Mouse (Mus musculus) lung, adult 2 months (tissue): ENCODE results near the gene Dhx57. TPM values are rescaled to one million over a fixed set of nuclear protein-coding genes. Genes with fewer than 3 reads are reported as not detected.
"Not testable (repeated sequence)": the region's sequence is repeated elsewhere in the genome, so short reads cannot be mapped to it uniquely, and the experiment has no call there.

ENCODE experiments used
- DNase-seq: peaks from one replicate; pipeline ENCODE4 v3.0.0; 2022
- H3K4me1 ChIP-seq: fragments of 200-500 bp; 2 replicates; pipeline ENCODE4 v1.6.1; 2011; ENCODE audit warnings: low read length; ENCODE audit not compliant: control insufficient read depth, insufficient read depth
- H3K4me3 ChIP-seq: fragments of 200-500 bp; replicated peaks from 2 replicates; pipeline ENCODE3; 2011; ENCODE audit warnings: low read depth, mild to moderate bottlenecking, control low read depth, low read length; ENCODE audit errors: extremely low read depth
- CTCF ChIP-seq: fragments of 200-500 bp; IDR thresholded peaks from 2 replicates; pipeline ENCODE4 v1.5.1; 2011; ENCODE audit warnings: mild to moderate bottlenecking, low read length, control low read depth; ENCODE audit not compliant: insufficient read depth
- POLR2A ChIP-seq: fragments of 200-500 bp; IDR thresholded peaks from 2 replicates; pipeline ENCODE4 v1.6.1; 2011; ENCODE audit warnings: low read depth, mild to moderate bottlenecking, control low read depth, low read length, borderline replicate concordance; ENCODE audit errors: extremely low read depth
- WGBS: fragments of 180-500 bp; shearing (Covaris S2); methylation state at CpG from one replicate; pipeline ENCODE4 v1.1.7; 2018; 5-methylcytosine and 5-hydroxymethylcytosine counted together
- polyA plus RNA-seq: library from polyadenylated mRNA; depleted of rRNA; stranded (reverse); fragments of >200 nt; gene quantifications from 2 replicates; pipeline ENCODE4 v1.2.3, GENCODE M21; 2012

The Dhx57 gene
- polyA plus RNA-seq, 1 experiment = 10.2 TPM

- TF ChIP-seq CTCF (no peak), POLR2A (no peak)
- no peak for DNase-seq
- no peak within 1 kb of the TSS for H3K4me3 ChIP-seq
- no peaks in the 10 kb centered on the region for H3K4me1 ChIP-seq
- WGBS = 97% methylated on average over 1 of the region's 1 CpGs
Observed at GRCm38 (mm10) chr17:80307251-80307650, 17.0 kb upstream of the Dhx57 start, which contains the start of gene Arhgef33. TSS of gene Arhgef33 (plus strand) at chr17:80307407.

DNA sequence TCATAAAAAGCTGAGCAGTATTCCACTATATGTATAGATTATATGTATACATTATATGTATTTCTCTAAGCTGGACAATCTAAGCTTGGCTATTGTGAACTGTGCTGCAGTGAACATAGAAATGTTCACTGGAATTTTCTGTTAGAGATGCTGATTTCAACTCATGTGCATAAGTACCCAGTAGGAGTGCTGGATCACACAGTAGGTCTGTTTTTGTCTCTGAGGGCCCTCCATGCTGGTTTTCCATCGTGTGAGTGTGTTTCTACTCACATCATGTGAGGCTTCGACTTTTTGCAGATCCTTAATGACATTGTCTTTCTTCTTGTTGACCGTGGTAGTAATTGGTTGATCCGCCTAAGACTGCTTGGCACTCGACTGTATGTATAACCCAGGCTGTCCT lies 8.6 kb upstream of the Dhx57 start:
- WGBS = 85% methylated on average over 5 of the region's 5 CpGs
- TF ChIP-seq CTCF (no peak), POLR2A (no peak)

DNA sequence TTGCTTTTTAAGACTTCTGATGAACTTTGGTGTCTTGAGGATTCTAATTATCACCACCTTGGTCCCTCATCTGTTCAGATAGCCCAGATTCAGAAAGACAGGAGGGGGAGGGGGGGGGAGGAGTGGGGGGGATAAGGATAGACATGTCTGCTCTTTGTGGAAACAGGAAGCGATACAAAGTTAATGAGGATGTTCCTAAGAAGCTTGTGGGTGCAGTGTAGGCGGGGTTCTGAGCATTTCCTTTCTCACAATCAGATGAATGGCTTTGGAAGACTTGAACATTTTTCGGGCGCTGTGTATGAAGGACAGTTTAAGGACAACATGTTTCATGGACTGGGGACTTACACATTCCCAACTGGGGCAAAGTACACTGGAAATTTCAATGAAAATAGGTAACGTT lies 5.0 kb upstream of the Dhx57 start:
- Histone ChIP-seq H3K4me3 (no peak overlapping the region), H3K4me1 (no peaks in the 10 kb centered on the region)
- WGBS = 55% methylated on average over 5 of the region's 5 CpGs
- DNase-seq = no peak
- no peak for TF ChIP-seq POLR2A
- no peak for TF ChIP-seq CTCF

More for the DNA sequence above, 8.6 kb upstream of the Dhx57 start:
- Histone ChIP-seq H3K4me3 (no peak overlapping the region), H3K4me1 (no peaks in the 10 kb centered on the region)
- no peak for DNase-seq

GRCm38 (mm10) chr17:80291148-80291547 lies 872 bp upstream of the Dhx57 start:
- peak; percentile 15; the same call in 1 of the 2 replicates for TF ChIP-seq CTCF
- TF ChIP-seq POLR2A = no peak
- H3K4me3 ChIP-seq = no peak overlapping the region
- H3K4me1 ChIP-seq = peaks cover 7% of the 10 kb centered on the region; the same call in 1 of the 2 replicates
- no peak for DNase-seq
- 10% methylated on average over 2 of the region's 2 CpGs for WGBS

DNA sequence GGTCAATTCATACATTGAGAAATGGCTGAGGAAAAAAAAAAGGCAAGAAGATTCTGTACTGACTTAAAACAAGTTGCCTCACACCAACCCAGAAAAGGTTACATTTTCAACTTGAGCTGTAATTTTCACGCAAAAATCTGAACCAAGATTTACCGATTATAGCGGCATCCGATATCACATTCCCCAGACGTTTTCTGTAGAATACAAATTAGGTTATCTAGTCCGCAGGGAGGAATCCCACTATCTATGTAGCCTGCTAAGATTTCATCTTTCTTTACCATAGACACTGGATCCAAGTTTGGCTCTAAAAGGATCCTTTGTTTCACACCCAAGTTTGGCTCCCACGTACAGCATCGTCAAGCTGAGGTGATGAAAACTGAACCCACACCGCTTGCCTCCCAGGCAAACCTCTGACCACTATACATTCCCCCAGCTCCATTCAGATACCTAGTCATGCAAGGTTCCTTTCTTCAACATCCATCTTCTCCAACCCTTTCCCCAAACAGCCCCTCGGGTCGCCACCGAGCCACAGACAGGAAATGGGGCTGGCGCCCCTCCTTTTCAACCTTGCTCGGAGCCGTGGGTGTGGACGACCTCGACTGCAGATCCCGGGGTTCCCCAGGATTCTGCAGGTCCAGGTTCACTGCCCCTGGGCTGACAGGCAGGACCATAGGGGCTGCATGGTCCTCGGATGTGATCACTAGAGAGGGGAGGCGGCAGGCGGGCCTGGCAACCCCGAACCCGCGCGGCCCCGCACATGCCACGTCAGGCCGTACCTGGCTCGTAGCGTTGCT lies 799 bp downstream of the Dhx57 start:
- DNase-seq = no peak
- peaks cover 7% of the 10 kb centered on the region; the same call in 1 of the 2 replicates for H3K4me1 ChIP-seq
- under 1% methylated on average over 30 of the region's 30 CpGs for WGBS
- TF ChIP-seq CTCF = no peak
- no peak for TF ChIP-seq POLR2A
- peak overlapping the region; percentile 97 for H3K4me3 ChIP-seq

- no peak for DNase-seq
- WGBS = 69% methylated on average over 6 of the region's 6 CpGs
- Histone ChIP-seq H3K4me1 (peaks cover 7% of the 10 kb centered on the region; the same call in 1 of the 2 replicates), H3K4me3 (no peak overlapping the region)
- TF ChIP-seq POLR2A (no peak), CTCF (no peak)
Observed at GRCm38 (mm10) chr17:80288012-80288411, 2.3 kb downstream of the Dhx57 start.

- H3K4me3 ChIP-seq = no peak overlapping the region
- no peak for DNase-seq
- WGBS = 57% methylated on average over 4 of the region's 4 CpGs
- no peak for TF ChIP-seq CTCF
- TF ChIP-seq POLR2A = no peak
- peaks cover 7% of the 10 kb centered on the region; the same call in 1 of the 2 replicates for H3K4me1 ChIP-seq
Observed at GRCm38 (mm10) chr17:80284446-80284845, 5.8 kb downstream of the Dhx57 start.

DNA sequence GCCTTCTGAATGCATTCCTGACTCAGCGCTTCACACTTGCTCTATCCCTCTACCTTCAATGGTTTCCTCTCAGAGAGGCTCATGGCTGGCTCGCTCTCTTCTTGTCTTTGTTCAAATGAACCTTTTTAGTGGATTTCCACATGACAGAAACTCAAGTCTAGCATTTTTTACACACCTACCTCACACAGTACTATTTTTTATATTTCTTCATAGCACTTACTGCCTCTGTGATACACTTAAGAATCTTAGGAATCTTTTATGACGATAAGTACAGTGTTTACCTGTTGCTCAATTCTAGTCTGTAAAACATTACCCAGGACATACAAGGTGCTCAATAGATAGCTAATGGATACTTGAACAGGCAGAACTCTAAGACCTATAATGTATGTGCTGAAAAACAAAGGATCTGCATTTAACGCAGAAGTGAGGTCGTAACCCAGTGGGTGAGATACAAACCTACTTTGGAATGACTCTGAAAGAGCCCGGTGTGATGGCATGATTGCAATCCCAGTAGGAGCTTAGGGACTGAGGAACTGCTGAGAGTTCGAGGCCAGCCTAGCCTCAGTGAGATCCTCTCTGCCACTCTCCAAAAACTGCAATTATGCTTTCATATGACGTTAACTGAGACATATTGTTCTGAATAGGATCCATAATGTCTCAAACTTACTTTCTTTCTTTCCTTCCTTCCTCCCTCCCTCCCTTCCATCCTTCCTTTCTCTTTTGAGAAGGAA lies 10.8 kb downstream of the Dhx57 start:
- DNase-seq = no peak
- H3K4me1 ChIP-seq = no peaks in the 10 kb centered on the region
- no peak overlapping the region for H3K4me3 ChIP-seq
- TF ChIP-seq CTCF (no peak), POLR2A (no peak)
- 79% methylated on average over 8 of the region's 8 CpGs for WGBS

DNA sequence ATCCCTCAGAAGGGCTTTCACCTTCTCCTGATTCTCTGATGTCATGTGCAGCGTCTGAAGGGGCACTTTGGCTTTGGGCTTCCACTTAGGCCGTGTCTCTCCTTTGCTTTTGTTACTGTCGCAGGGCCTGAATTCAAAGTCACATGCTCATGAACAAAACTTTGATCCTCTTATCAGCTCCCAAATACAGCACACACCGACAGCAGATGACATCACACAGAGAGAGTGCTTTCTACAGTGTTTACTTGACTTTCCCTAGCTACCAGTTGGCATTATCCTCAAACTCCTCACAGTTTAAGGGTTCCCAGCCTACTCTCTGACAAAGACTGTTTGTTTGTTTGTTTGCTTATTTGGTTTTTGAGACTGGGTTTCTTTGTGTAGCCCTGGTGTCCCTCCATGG lies 12.0 kb downstream of the Dhx57 start:
- H3K4me1 ChIP-seq = no peaks in the 10 kb centered on the region; the same call in 1 of the 2 replicates
- no peak for TF ChIP-seq POLR2A
- no peak for TF ChIP-seq CTCF
- 67% methylated on average over 4 of the region's 4 CpGs for WGBS
- H3K4me3 ChIP-seq = no peak overlapping the region
- no peak for DNase-seq

DNA sequence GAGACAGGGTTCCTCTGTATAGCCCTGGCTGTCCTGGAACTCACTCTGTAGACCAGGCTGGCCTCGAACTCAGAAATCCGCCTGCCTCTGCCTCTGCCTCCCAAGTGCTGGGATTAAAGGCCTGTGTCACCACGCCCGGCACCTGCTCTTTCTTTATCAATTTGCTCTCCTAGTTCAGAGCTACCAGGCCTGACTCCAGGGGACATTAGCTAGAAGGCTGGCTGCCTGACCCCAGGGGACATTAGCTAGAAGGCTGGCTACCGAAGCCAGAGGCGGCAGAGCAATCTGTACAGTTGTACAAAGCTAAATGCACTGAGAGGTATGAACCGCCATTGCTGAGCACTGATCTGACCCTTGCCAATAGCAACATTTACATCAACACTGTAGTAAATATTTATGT lies 19.7 kb downstream of the Dhx57 start:
- H3K4me1 ChIP-seq, DNase-seq, H3K4me3 ChIP-seq: not testable (repeated sequence)
- WGBS = 97% methylated on average over 7 of the region's 7 CpGs
